Mouse (Mus musculus): Measurements from ENCODE around the gene Zfp212.
"Not testable (repeated sequence)": the region's sequence is repeated elsewhere in the genome, so short reads cannot be mapped to it uniquely, and the experiment has no call there.

Zfp212 gene

DNA sequence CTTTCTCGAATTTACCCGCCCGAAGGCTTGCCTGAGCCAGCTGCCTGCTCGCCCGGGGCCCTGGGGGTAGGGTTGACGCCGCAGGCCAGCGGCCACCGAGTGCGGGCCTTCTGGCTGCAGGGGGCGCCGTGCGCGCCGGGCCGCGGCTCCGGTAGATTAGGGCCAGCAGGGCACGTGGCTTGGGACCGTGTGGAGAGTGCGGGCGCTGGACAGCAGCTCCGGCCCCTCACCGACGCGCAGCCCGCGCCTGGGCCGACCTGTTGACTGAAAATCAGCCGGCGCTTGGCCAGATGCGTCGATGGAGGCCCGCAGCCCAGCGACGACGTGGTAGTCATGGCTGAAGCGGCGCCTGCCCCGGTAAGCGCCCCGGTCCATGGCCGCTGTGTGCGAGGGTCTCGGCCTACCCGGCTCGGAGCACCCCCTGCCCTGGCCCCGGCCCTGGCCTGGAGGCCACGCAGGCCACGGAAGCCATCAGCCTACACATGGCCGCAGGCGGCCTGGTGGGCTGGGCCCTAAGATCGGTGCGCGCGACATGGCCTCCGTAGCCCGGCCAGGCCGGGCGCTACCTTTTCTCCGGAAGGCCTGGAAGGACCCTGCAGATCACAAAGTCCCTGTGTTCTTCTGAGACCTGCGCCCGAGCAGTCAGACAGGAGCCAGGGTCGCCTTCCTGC, 22.9 kb downstream of the Zfp212 start:
- peak; percentile 62 to 66 for DNase-seq

DNA sequence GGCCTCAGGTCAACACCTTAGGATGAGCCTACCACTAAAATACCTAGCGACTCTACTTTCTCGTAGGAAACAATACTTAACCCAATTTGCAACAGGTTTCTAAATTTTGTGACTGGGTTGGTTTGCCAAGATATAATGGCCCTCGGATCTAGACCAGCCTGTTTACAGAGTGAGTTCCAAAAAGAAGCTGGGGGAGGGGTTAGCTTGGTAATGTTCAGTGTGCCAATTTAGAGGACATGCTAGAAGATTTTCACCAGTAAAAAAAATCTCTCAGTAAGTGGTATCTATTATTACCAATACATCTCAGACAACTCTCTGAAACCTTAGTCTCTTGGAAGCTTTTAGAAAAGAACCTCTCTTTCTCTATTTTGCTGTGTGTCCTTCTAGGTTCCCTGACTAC, 23.4 kb downstream of the Zfp212 start:
- DNase-seq: no peak

DNA sequence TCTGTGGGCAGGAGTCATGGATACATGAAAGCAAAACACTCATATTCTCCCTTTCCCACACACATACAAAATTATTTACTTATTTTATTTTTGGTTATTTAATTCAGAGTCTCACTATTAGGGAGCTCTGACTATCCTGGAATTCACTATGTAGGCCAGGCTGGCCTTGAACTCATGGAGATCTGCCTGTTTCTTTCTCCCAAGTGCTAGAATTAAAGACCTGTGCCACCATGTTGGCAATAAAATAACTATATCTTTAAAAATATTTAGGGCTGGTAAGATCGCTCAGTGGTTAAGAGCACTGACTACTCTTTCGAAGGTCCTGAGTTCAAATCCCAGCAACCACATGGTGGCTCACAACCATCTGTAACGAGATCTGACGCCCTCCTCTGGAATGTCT, 27.1 kb downstream of the Zfp212 start:
- DNase-seq: no peak

DNA sequence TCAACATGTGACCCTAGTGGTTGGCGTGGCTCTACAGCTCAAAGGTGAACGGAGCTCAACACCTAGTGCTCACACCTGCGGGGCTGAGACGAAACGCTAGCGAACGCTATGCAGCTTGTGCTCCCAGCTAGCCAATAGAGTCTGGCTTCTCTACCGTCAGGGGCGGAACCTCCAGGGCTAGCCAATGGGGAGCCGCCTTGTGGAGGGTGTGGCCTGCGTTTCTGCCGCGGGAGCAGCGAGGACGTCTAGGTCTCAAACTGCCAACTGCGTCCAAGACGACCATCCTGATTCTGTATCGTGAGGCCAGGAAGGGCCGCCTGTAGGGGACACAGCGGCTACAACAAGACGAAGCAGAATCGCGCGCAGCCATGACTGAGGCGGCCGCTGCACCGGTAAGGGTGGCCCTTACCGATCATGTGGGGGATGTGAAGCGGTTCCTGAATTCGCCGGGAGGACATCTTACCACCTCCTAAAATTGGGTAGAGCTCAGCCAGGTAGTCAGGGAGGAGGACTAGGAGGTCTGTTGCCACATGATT, 33.0 kb downstream of the Zfp212 start, which contains the start of gene Zfp956:
Gene Zfp956, plus strand, starts transcription at position 200 of the 536 bp plus-strand sequence.
- DNase-seq: peak; percentile 97

DNA sequence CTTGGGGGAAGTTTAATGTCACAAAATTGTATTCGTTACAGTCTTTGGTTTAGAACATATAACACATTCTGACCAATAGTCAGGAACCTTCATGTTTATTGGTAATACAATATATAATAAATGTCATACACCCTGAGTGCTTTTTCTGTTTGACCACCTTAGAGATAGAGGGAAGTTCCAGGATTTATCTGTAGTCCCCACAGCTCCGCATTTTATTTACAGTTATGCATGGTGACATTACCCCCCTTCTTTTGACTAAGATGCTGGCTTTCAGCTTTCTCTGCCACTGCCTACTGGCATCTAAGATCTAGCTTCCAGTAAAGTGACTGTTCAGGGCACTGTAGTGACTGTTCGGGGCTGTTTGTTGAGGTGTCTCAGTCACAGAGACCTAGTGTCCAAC, 34.1 kb downstream of the Zfp212 start:
- no peak for DNase-seq

DNA sequence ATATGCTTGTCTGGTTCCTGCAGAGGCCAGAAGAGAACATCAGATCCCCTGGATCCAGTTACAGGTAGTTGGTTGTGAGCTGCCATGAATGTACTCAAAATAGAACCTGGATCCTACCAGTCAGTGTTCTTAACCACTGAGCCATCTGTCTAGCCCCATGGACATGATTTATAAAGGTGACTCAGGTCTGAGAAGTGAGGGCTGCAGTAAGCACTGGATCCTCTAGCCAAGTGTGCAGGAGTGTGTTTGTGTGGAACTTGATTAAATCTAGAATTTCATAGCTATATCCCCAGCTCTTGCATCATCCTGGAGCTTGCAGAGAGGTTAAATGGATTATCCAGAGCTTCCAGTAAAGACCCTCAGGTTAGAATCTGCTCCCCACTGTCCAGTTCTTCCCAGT, 37.5 kb downstream of the Zfp212 start:
- DNase-seq: no peak

DNA sequence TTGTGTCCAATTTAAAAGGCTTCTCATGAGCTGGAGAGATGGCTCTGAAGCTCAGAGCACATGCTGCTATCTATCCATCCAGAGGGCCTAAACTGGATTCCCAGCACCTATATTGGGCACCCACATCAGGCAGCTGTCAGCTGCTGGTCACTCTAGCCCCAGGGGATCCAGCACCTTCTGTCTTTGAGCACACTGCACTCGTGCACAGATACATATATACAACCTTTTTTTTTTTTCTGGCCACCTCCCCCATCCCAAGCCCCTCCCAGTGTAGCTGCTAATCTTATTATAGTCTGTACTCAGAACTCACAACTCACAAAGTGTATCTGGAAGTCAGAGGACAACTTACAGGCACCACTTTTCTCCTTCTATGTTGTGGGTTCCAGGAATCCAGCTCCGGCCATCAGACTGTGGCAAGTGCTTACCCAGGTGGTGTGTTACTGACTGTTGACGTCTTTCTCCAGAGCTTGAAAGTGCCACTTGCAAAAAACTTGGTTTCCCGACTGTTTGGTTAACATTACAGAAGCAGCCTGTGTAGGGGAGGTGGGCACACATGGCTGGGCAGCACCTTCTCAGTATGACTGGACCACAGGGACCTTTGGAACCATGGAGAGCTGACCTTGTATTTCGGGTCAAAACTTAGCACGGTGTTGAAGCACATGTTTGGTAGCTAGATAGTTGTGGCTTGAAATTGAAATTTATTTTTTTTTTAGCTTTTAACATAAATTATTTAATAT, 40.6 kb downstream of the Zfp212 start:
- DNase-seq: no peak

DNA sequence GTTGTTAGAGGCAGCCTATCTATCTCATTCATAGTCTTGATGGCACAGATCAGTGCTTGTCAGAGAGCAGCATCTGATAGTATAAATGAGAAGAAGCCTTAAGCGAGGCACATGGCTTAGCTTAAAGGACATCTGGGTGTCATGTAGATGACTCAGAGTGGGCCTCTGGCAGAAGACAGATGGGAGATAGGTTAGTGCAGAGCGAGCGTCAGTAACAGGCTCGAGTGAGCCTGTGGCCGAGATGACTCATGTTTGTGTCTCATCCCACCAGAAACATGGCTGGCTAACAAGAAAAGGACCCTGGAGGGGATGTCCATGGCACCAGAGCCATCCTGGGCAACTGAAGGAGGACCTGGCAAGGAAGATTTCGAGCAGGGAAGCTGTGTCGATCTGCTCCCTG, 42.8 kb downstream of the Zfp212 start:
- DNase-seq: no peak

DNA sequence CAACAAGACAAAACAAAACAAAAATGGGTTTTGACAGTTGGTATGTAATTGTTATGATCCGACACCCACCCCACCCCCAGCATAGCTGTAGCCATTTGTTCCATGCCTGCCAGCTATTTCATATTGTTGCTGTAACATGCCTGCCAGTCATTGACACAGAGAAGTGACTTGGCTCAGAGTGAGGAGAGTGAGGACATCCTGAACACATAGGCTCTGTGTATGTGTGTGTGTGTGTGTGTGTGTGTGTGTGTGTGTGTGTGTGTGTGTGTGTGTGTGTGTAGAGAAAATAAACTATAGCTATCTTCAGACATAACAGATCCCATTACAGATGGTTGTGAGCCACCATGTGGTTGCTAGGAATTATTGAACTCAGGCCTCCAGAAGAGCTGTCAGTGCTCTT, 47.9 kb downstream of the Zfp212 start:
- DNase-seq: not testable (repeated sequence)

DNA sequence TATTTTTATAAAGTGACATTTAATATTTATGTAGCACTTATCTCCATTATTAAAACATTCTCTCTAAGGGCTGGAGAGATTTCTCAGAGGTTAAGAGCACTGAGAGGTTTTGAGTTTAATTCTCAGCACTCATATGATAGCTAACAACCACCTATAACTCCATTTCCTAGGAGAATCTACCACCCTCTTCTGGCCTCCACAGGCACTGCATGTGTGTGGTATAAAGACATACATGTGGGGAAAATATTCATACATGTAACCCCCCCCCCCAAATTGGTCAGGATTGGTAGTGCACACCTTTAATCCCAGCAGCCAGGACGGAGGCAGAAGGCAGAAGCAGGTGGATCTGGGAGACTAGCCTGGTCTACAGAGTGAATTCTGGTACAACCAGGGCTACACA, 54.3 kb downstream of the Zfp212 start:
- no peak for DNase-seq

DNA sequence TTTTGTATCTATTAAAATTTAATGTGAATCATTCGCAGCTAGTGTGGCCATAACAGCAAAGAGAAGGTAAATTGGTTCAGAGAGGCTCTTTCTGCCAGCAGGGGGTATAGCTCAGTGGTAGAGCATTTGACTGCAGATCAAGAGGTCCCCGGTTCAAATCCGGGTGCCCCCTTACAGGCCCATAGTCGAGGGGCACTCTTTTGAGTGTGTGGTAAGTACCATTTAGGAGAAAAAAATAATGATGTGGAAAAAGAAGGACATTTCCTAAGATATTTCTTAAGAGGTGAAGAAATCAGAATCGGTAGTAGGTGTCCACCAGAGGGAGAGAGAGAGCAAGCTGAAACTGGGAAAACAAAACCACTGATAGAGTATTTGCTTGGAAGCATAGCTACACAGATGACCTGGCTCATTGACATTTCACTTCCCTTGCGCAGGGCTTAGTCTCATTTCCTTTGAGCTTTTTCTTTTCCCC, 58.7 kb downstream of the Zfp212 start:
- DNase-seq: peak; percentile 84 to 85

Data from cerebellum, postnatal 14 days (tissue).